Mouse (Mus musculus) heart, postnatal 25 days (tissue): ENCODE data around the gene Gm20388. TPM values are rescaled to one million over a fixed set of nuclear protein-coding genes. Genes with fewer than 3 reads are reported as not detected.

Source experiments
- DNase-seq: peaks from one replicate; pipeline ENCODE4 v3.0.0; 2022; ENCODE audit warnings: low spot score
- intact Hi-C: fragments of 180-260 bp; cut with DNase I; formaldehyde crosslinking; loops from one replicate; pipeline ENCODE4 v1.15.1; 2025
- total RNA-seq, 2 experiments: library from RNA; stranded (reverse); gene quantifications; 2 replicates each; pipeline ENCODE4 v1.2.3; 2021

The Gm20388 gene
- total RNA-seq, 2 experiments from 2014 or later: 2.7 TPM; not detected in 1

GRCm38 (mm10) chr8:120745226-120745625 lies 834.6 kb downstream of the Gm20388 start:
- intact Hi-C loops: no loop called here
- no peak for DNase-seq

GRCm38 (mm10) chr8:120746007-120746701 lies 835.5 kb downstream of the Gm20388 start:
- intact Hi-C loops: no loop called here
- no peak for DNase-seq

GRCm38 (mm10) chr8:120747286-120747685 lies 836.6 kb downstream of the Gm20388 start:
- no peak for DNase-seq
- intact Hi-C loops: no loop called here

GRCm38 (mm10) chr8:120750616-120751015 lies 840.0 kb downstream of the Gm20388 start:
- DNase-seq: no peak
- intact Hi-C loops: no loop called here

- intact Hi-C loops: loop anchor here (2.0 kb wide), 1 partner anchor 15 kb away; the partner anchor contains the start of gene Irf8
- no peak for DNase-seq
Measured at GRCm38 (mm10) chr8:120751226-120752081, 840.8 kb downstream of the Gm20388 start.

GRCm38 (mm10) chr8:120752082-120752452 lies 841.4 kb downstream of the Gm20388 start:
- DNase-seq: peak; percentile 62
- intact Hi-C loops: loop anchor here (2.0 kb wide), 1 partner anchor 15 kb away; the partner anchor contains the start of gene Irf8

GRCm38 (mm10) chr8:120753476-120753875 lies 842.8 kb downstream of the Gm20388 start:
- intact Hi-C loops: loop anchor here (2.0 kb wide), 1 partner anchor 17 kb away; the partner anchor contains the start of gene Irf8
- no peak for DNase-seq

- intact Hi-C loops: no loop called here
- DNase-seq: no peak
Measured at GRCm38 (mm10) chr8:120755306-120756297, 845.0 kb downstream of the Gm20388 start.

GRCm38 (mm10) chr8:120758005-120758404 lies 847.4 kb downstream of the Gm20388 start:
- intact Hi-C loops: no loop called here
- DNase-seq: no peak

GRCm38 (mm10) chr8:120759847-120760246 lies 849.2 kb downstream of the Gm20388 start:
- no peak for DNase-seq
- intact Hi-C loops: no loop called here

GRCm38 (mm10) chr8:120760341-120761215 lies 849.9 kb downstream of the Gm20388 start:
- no peak for DNase-seq
- intact Hi-C loops: no loop called here

GRCm38 (mm10) chr8:120763267-120763666 lies 852.6 kb downstream of the Gm20388 start:
- intact Hi-C loops: no loop called here
- DNase-seq: no peak

- intact Hi-C loops: no loop called here
- no peak for DNase-seq
Measured at GRCm38 (mm10) chr8:120764638-120765037, 854.0 kb downstream of the Gm20388 start.

- no peak for DNase-seq
- intact Hi-C loops: no loop called here
Measured at GRCm38 (mm10) chr8:120766622-120767021, 856.0 kb downstream of the Gm20388 start.

- intact Hi-C loops: no loop called here
Measured at GRCm38 (mm10) chr8:120768454-120769218, 858.0 kb downstream of the Gm20388 start.

GRCm38 (mm10) chr8:120777184-120777583 lies 866.5 kb downstream of the Gm20388 start:
- DNase-seq: no peak
- intact Hi-C loops: no loop called here

More at GRCm38 (mm10) chr8:120768454-120769218, 858.0 kb downstream of the Gm20388 start:
- DNase-seq: no peak

- intact Hi-C loops: no loop called here
- DNase-seq: no peak
Measured at GRCm38 (mm10) chr8:120777732-120778131, 867.1 kb downstream of the Gm20388 start.

GRCm38 (mm10) chr8:120779106-120779505 lies 868.5 kb downstream of the Gm20388 start:
- intact Hi-C loops: no loop called here

More at GRCm38 (mm10) chr8:120779106-120779505, 868.5 kb downstream of the Gm20388 start:
- no peak for DNase-seq
